Mouse (Mus musculus): ENCODE results near the gene Ly75. TPM values are rescaled to one million over a fixed set of nuclear protein-coding genes. Genes with fewer than 3 reads are reported as not detected.
A peak's percentile ranks its signal among the peaks of the same experiment; 100 is the strongest.

The Ly75 gene
- total RNA-seq, 4 experiments from 2014 or later, result 0.50 to 0.79 (median 0.77) TPM

- no peak for DNase-seq (ENCODE audit: low spot score in 2 of 2)
These were observed 56.2 kb downstream of the Ly75 start for GRCm38 (mm10) chr2:60326948-60327347.

- DNase-seq (ENCODE audit: low spot score in 2 of 2), result no peak
These were observed 59.7 kb downstream of the Ly75 start for GRCm38 (mm10) chr2:60323411-60323810.

- DNase-seq (ENCODE audit: low spot score in 2 of 2), result no peak
These were observed 60.9 kb downstream of the Ly75 start for GRCm38 (mm10) chr2:60322031-60322726.

- no peak for DNase-seq (ENCODE audit: low spot score in 2 of 2)
These were observed 79.3 kb downstream of the Ly75 start for GRCm38 (mm10) chr2:60303796-60304195.

- DNase-seq (ENCODE audit: low spot score in 2 of 2), result no peak
These were observed 83.8 kb downstream of the Ly75 start for GRCm38 (mm10) chr2:60299323-60299722.

DNA sequence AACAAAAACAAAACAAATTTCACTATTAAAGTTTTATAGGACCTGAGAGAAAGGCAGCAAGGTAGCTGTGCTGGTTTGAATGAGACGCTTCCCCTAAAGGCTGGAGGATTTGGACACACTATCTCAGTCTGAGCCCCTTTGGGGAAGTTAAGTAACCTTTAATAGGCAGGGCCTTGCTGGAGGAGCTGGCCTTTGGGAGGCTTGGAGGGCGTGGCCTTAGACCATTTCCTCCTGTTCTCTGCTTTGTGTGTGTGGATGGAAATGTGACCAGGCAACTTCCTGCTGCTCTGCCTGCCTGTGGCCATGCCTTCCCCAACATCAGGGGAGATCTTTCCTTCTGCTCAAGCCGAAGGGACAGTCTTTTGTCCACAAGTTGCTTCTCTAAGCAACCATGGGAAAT, 84.8 kb downstream of the Ly75 start:
- DNase-seq (ENCODE audit: low spot score in 2 of 2), result no peak

GRCm38 (mm10) chr2:60291381-60291780, 91.7 kb downstream of the Ly75 start:
- DNase-seq (ENCODE audit: low spot score in 2 of 2), result no peak

- no peak for DNase-seq (ENCODE audit: low spot score in 2 of 2)
These were observed 93.7 kb downstream of the Ly75 start for GRCm38 (mm10) chr2:60289451-60289850.

GRCm38 (mm10) chr2:60288606-60289005, 94.5 kb downstream of the Ly75 start:
- no peak for DNase-seq (ENCODE audit: low spot score in 2 of 2)

GRCm38 (mm10) chr2:60285107-60285617, 97.9 kb downstream of the Ly75 start:
- DNase-seq (ENCODE audit: low spot score in 2 of 2), result no peak

- no peak for DNase-seq (ENCODE audit: low spot score in 2 of 2)
These were observed 98.7 kb downstream of the Ly75 start, which contains the start of gene Cd302 for GRCm38 (mm10) chr2:60284467-60284821. TSS of gene Cd302 (minus strand) at chr2:60284488.

DNA sequence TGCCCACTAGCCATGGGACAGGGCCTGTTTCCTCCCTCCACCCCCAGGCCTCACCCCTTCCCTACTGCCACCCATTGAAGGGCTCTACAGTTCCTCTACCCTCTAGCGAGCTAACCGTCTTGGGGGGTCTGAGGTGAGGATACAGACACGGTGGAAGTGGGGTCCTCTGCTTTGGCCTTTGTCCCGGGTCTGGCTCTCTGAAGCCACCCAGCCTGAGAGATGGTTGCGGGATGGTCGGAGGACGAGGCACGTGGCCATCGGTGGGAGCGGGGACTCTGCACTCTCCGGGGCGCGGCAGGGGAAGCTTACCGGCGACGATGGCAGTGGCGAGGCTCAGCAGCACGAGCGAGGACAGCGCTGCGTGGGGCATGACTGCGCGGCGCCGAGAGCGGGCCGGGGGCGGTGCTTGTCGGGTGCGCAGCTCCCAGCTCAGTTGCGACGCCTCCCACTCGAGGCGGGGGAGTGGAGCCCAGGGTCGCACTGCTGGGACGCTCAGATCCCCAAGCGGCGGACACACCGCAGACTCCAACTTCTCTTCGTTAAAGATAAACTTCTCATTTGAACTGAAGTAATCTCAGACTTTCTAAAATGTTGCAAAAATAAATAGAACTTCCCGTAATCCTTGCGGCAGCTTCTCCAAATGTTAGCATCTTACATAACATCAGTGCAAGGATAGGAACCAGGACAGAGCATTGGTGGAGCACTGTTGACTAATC, 99.2 kb downstream of the Ly75 start:
- DNase-seq (ENCODE audit: low spot score in 2 of 2), result peak; percentile 29 to 61

DNA sequence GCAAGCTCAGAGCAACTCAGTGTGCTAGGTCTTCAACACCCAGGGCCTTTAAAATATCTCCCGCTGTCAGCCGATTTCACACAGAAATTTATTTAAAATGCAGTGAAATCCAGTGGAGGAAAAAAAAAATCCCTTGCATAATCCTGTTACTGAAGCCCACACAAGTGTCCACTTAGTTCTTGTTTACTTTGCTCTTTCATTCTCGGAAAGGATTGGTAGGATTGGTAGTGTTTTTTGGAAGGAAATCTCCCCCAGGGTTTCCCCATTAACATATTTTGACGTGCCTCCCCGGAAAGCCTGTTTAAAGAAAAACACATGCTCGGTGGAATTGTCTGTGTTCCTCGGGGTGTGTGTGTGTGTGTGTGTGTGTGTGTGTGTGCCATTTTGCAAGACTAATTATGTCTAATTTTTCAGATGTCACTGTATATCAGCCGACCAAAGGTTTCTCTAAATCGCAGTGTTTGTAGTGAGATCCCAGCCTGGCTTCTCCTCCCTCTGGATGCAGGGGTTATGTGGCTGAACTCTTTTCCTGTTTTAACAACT, 99.8 kb downstream of the Ly75 start:
- DNase-seq (ENCODE audit: low spot score in 2 of 2), result no peak

DNA sequence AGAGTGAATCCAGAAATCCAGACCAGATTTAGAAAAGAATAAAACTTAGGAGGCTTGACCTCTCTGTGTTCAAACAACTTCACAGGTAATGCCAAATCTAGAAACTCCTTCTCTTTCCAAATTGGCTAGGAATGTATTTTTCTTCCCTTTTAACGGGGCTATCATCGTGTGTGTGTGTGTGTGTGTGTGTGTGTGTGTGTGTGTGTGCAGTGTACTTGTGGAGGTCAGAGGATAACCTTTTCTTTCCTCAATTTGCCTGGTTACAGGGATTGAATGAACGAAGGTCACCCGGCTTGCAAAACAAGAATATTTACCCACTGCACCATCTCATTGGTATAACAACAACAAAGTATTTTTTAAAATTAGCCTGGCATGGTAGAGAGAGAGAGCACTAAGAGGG, 100.5 kb downstream of the Ly75 start:
- DNase-seq (ENCODE audit: low spot score in 2 of 2), result no peak

DNA sequence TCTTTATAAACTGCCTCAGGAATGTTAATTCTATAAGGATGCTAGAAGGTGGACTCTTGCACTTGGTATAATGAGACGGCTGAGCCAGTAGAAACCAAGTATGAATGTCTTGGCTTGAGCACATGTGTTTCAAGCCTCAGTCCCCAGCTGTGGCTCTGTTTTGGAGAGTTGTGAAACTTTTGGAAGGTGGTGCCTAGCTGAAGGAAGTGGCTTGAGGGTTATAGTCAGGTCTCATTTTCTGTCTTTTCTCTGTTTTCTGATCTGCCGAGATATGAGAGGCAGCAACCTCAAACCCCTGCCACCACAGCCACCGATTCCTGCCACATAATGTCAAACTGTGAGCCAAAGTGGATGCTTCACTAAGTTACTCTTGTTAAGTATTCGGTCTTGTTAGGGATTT, 104.5 kb downstream of the Ly75 start:
- DNase-seq (ENCODE audit: low spot score in 2 of 2), result no peak

DNA sequence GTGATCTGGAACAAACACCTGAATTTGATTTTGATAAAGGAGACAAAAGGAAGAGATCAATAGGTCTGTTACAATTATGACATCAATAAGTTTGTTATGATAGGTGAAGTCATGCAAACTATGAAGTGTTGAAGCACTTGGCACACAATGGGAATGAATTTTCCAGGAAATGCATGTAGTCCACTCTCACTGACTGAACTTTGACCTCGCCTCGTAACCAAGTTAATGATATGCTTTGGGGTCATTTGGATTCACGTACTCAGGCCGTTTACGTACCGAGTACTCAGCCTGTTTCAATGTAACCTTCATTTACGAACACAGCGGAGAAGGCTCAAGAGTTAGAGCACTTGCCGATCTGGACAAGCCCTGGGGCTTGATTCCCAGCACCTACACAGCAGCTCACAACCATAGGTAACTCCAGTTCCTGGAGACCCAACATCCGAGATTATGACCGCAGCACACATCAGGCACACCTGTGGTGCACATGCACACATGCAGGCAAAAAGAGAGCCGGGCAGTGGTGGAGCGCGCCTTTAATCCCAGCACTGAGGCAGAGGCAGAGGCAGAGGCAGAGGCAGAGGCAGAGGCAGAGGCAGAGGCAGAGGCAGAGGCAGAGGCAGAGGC, 113.1 kb downstream of the Ly75 start:
- DNase-seq (ENCODE audit: low spot score in 2 of 2), result no peak

DNA sequence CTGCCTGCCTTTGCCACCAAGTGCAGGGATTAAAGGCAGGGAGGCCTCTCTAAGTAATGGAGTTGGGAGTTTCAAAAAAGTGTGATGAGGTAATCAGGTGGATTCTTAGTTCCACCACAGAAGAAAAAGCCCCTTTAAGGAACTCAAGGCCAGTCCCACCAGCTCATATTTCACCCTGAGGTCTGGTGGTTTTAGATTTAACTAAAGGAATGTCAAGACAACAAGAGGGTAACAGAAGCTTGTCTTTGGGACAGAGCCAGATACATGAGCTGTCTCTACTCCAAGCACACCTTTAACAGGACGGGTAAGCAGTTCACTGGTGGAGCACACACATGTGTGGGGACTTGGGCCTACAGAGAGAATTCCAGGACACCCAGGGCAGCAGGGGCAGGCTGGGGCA, 115.5 kb downstream of the Ly75 start:
- DNase-seq (ENCODE audit: low spot score in 2 of 2), result no peak

DNA sequence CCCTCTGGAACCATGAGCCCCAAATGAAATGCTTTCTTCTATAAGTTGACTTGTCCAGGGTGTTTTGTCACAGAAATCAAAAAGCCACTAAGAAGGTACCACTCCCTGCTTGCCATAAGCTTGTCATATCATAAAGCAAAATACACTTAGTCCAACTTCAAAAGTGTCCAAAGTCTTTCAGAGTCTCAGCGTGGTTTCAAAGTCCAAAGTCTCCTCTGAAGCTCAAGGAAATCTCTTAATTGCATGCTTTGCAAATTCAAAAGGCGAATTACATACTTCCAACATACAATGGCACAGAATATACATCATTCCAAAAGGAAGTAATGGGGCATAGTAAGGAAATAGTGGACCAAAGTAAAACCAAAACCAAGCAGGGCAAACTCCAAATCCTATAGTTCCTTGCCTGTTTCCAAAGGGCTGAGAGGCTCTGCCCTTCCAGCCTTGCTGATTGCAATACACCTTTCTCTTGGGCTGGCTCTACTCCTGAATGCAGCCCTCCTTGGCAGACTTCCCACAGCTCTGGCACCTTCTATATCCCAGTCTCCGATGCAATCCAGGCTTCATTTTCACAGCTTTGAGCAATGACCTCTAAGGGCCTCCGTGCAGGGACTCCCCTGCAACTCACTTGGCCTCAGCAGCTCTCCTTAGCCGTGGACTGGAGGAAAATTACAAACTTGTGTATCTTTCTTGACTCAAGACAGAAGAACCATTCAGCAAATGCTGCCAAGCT, 122.3 kb downstream of the Ly75 start:
- no peak for DNase-seq (ENCODE audit: low spot score in 2 of 2)

DNA sequence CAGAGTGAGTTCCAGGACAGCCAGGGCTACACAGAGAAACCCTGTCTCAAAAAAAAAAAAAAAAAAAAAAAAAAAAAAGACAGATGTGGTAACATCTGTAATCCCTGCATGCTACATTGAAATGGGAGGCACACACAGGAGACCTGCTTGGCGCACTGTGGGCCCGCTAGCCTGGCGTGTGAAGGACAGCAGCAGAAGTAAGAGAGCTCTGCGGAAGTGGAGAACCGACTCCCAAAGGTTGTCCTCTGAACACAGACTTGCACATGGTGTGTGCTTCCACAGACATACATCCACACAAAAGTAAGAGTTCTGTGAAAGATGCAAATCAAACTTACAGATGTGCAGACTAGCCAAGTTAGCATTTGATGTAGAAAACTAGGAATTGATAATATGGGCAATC, 123.9 kb downstream of the Ly75 start:
- no peak for DNase-seq (ENCODE audit: low spot score in 2 of 2)

GRCm38 (mm10) chr2:60256751-60257150, 126.4 kb downstream of the Ly75 start:
- no peak for DNase-seq (ENCODE audit: low spot score in 2 of 2)

- no peak for DNase-seq (ENCODE audit: low spot score in 2 of 2)
These were observed 129.6 kb downstream of the Ly75 start for GRCm38 (mm10) chr2:60253506-60253905.
